27 mouse cellular contexts compared by ENCODE assay signal in genomic region chr4:140653835-140654583, GRCm38 (mm10). TPM values are rescaled to one million over a fixed set of nuclear protein-coding genes. Genes with fewer than 3 reads are reported as not detected.
DNase-seq lines count a peak whose midpoint lies in the region; ATAC-seq and TF ChIP-seq lines count a peak whose summit lies in the region.
"Had no signal": no experiment of that assay in that cellular context is flagged by ENCODE, and none has a peak within 500 bp of the region (broad histone marks: within the 10 kb centered on the region; RNA-seq: fewer than 3 reads in every experiment).

No protein-coding gene starts in this region.

- no peak for TF ChIP-seq POLR2A in CH12.LX (IDR thresholded peaks at IDR 0.05; ENCODE audit: low read depth, low read length)

- no peak overlapping the region for H3K9ac ChIP-seq in embryonic facial prominence, embryonic 13.5 days
- H3K9ac ChIP-seq in limb, embryonic 12.5 days (replicated peaks): no peak overlapping the region
- H3K9ac ChIP-seq in CH12.LX (ENCODE audit: insufficient read depth, low read depth): no peak overlapping the region
- H3K9ac ChIP-seq: embryonic facial prominence, embryonic 12.5 days; forebrain, embryonic 15.5 days; heart, embryonic 13.5 days; stomach, embryonic 15.5 days had no signal

- H3K4me2 ChIP-seq in embryonic facial prominence, embryonic 13.5 days: no peak overlapping the region
- H3K4me2 ChIP-seq in limb, embryonic 12.5 days: no peak overlapping the region
- H3K4me2 ChIP-seq in CH12.LX (ENCODE audit: insufficient read depth, low read depth, poor library complexity, severe bottlenecking): peak overlapping the region; percentile 23; the same call in 1 of the 2 replicates
- H3K4me2 ChIP-seq: embryonic facial prominence, embryonic 12.5 days; forebrain, embryonic 15.5 days; heart, embryonic 13.5 days; stomach, embryonic 15.5 days had no signal

- no peak for TF ChIP-seq EP300 in CH12.LX (IDR thresholded peaks at IDR 0.05; ENCODE audit: low read length)

- peak overlapping the region; percentile 28; the same call in 1 of the 2 replicates for H3K27ac ChIP-seq in embryonic facial prominence, embryonic 13.5 days
- no peak overlapping the region for H3K27ac ChIP-seq in embryonic facial prominence, embryonic 10.5 days (replicated peaks)
- 0 out of 2 replicates have a peak overlapping the region, but pooled peaks have one; percentile 37 for H3K27ac ChIP-seq in limb, embryonic 12.5 days
- H3K27ac ChIP-seq in limb, embryonic 10.5 days: no peak overlapping the region
- H3K27ac ChIP-seq in CH12.LX (ENCODE audit: insufficient read depth, low read depth): no peak overlapping the region
- H3K27ac ChIP-seq: embryonic facial prominence, embryonic 12.5 days; forebrain, embryonic 15.5 days; heart, adult 2 months; heart, embryonic 13.5 days; hindbrain, postnatal 0 days; left cerebral cortex, adult 2 months; stomach, embryonic 15.5 days had no signal

- no peak overlapping the region for H3K4me3 ChIP-seq in embryonic facial prominence, embryonic 13.5 days
- no peak overlapping the region for H3K4me3 ChIP-seq in embryonic facial prominence, embryonic 10.5 days
- no peak overlapping the region for H3K4me3 ChIP-seq in limb, embryonic 12.5 days (replicated peaks)
- H3K4me3 ChIP-seq in limb, embryonic 10.5 days: no peak overlapping the region
- H3K4me3 ChIP-seq in CH12.LX (replicated peaks in 1 of 3; ENCODE audit: low read depth in 2 of 3, low read length in 2 of 3, poor library complexity in 1 of 3): no peak overlapping the region
- H3K4me3 ChIP-seq: embryonic facial prominence, embryonic 12.5 days; forebrain, embryonic 15.5 days; heart, adult 2 months; heart, embryonic 13.5 days; left cerebral cortex, adult 2 months; stomach, embryonic 15.5 days had no signal

- in situ Hi-C loops in CH12.LX (cut with MboI; ENCODE audit: low pct_ligation_motif_present, low pct_unique_long_range_greater_than_20kb, low sequenced_read_pairs): no loop called here

- DNase-seq in embryonic facial prominence, embryonic 10.5 days (ENCODE audit: low spot score): no peak
- no peak for DNase-seq in limb, embryonic 10.5 days (ENCODE audit: low spot score)
- DNase-seq in CH12.LX (ENCODE audit: extremely low read depth): no peak
- DNase-seq in frontal cortex, postnatal 10 days (ENCODE audit: low spot score in 2 of 2): no peak
- no peak for DNase-seq in right cerebral cortex, postnatal 25 days
- DNase-seq: adrenal gland, adult 2 months; cerebellum, adult 11-12 months; cerebellum, postnatal 10 days; gastrocnemius, postnatal 25 days; heart, adult 2 months; heart, postnatal 14 days; kidney, adult 9 months; left cerebral cortex, postnatal 4 days; lung, postnatal 4 days; midbrain, embryonic 14.5 days; right cerebral cortex, postnatal 4 days; thymus, adult 2 months had no signal

- dilution Hi-C loops in CH12.LX (cut with MboI; ENCODE audit: extremely low pct_ligation_motif_present, extremely low pct_unique_long_range_greater_than_20kb, low sequenced_read_pairs): no loop called here

- ATAC-seq in embryonic facial prominence, embryonic 13.5 days (ENCODE audit: insufficient number of reproducible peaks, insufficient read depth, low FRiP score, low TSS enrichment, low read depth): no peak
- ATAC-seq in limb, embryonic 12.5 days (ENCODE audit: insufficient number of reproducible peaks, insufficient read depth, low FRiP score, low TSS enrichment, low read depth): no peak
- peak; percentile 21 for ATAC-seq in granulocyte monocyte progenitor cell, adult 5-6 weeks (replicated peaks; ENCODE audit: poor library complexity, severe bottlenecking)
- ATAC-seq: CD4-positive, CD25-positive, alpha-beta regulatory T cell, adult 4 months; forebrain, embryonic 15.5 days; hindbrain, postnatal 0 days had no signal

- no peak for TF ChIP-seq RAD21 in CH12.LX (IDR thresholded peaks at IDR 0.05; ENCODE audit: low read depth, low read length)

- peaks cover 40% of the 10 kb centered on the region for H3K4me1 ChIP-seq in embryonic facial prominence, embryonic 13.5 days
- H3K4me1 ChIP-seq in embryonic facial prominence, embryonic 10.5 days: peaks cover 52% of the 10 kb centered on the region
- H3K4me1 ChIP-seq in limb, embryonic 12.5 days (replicated peaks): peaks cover 59% of the 10 kb centered on the region
- H3K4me1 ChIP-seq in limb, embryonic 10.5 days: peaks cover 53% of the 10 kb centered on the region
- no peaks in the 10 kb centered on the region for H3K4me1 ChIP-seq in CH12.LX (ENCODE audit: control insufficient read depth in 1 of 2, insufficient read depth in 2 of 2)

- H3K27me3 ChIP-seq in embryonic facial prominence, embryonic 13.5 days: no peaks in the 10 kb centered on the region
- no peaks in the 10 kb centered on the region for H3K27me3 ChIP-seq in embryonic facial prominence, embryonic 10.5 days (replicated peaks; ENCODE audit: low read depth, poor library complexity, severe bottlenecking)
- no peaks in the 10 kb centered on the region for H3K27me3 ChIP-seq in limb, embryonic 12.5 days
- 0 out of 2 replicates have a peak, but pooled peaks cover 1% of the 10 kb centered on the region for H3K27me3 ChIP-seq in limb, embryonic 10.5 days (ENCODE audit: low read depth, poor library complexity, severe bottlenecking)
- H3K27me3 ChIP-seq in CH12.LX (replicated peaks): peaks cover 84% of the 10 kb centered on the region
- H3K27me3 ChIP-seq: embryonic facial prominence, embryonic 12.5 days; forebrain, embryonic 15.5 days; heart, embryonic 13.5 days; stomach, embryonic 15.5 days had no signal

- H3K36me3 ChIP-seq in embryonic facial prominence, embryonic 13.5 days: no peaks in the 10 kb centered on the region
- H3K36me3 ChIP-seq in embryonic facial prominence, embryonic 10.5 days (replicated peaks): no peaks in the 10 kb centered on the region
- no peaks in the 10 kb centered on the region for H3K36me3 ChIP-seq in limb, embryonic 12.5 days
- no peaks in the 10 kb centered on the region for H3K36me3 ChIP-seq in limb, embryonic 10.5 days
- no peaks in the 10 kb centered on the region for H3K36me3 ChIP-seq in CH12.LX (replicated peaks in 1 of 2; ENCODE audit: control insufficient read depth in 1 of 2, insufficient read depth in 1 of 2, low read length in 1 of 2)
- H3K36me3 ChIP-seq: embryonic facial prominence, embryonic 12.5 days; forebrain, embryonic 15.5 days; heart, embryonic 13.5 days; stomach, embryonic 15.5 days had no signal

- 34% methylated on average over 14 of the region's 14 CpGs for WGBS in embryonic facial prominence, embryonic 13.5 days
- 54% methylated on average over 14 of the region's 14 CpGs for WGBS in embryonic facial prominence, embryonic 10.5 days
- 47% methylated on average over 14 of the region's 14 CpGs for WGBS in limb, embryonic 12.5 days
- 63% methylated on average over 14 of the region's 14 CpGs for WGBS in limb, embryonic 10.5 days

- no peaks in the 10 kb centered on the region for H3K79me2 ChIP-seq in CH12.LX (replicated peaks; ENCODE audit: control insufficient read depth, extremely low read depth, insufficient read depth, poor library complexity, severe bottlenecking)

- no peaks in the 10 kb centered on the region for H3K9me3 ChIP-seq in embryonic facial prominence, embryonic 13.5 days
- H3K9me3 ChIP-seq in embryonic facial prominence, embryonic 10.5 days: no peaks in the 10 kb centered on the region
- H3K9me3 ChIP-seq in limb, embryonic 12.5 days: no peaks in the 10 kb centered on the region
- H3K9me3 ChIP-seq in limb, embryonic 10.5 days (replicated peaks): no peaks in the 10 kb centered on the region
- H3K9me3 ChIP-seq in CH12.LX (replicated peaks; ENCODE audit: low read length): no peaks in the 10 kb centered on the region
- H3K9me3 ChIP-seq: embryonic facial prominence, embryonic 12.5 days; forebrain, embryonic 15.5 days; heart, embryonic 13.5 days; stomach, embryonic 15.5 days had no signal

- TF ChIP-seq CTCF in CH12.LX (conservative IDR thresholded peaks at IDR 0.05 in 1 of 2, IDR thresholded peaks at IDR 0.05 in 1 of 2; ENCODE audit: low read depth in 2 of 2, low read length in 2 of 2): no peak

TF ChIP-seq in CH12.LX, 34 proteins besides CTCF, POLR2A, EP300 and RAD21:
- TF ChIP-seq SMC3 (IDR thresholded peaks at IDR 0.05; ENCODE audit: low read depth, low read length) (no peak), USF2 (conservative IDR thresholded peaks at IDR 0.05; ENCODE audit: low read depth, low read length) (0 out of 2 replicates have a peak, but pooled peaks have one; percentile 13), USF1 (IDR thresholded peaks at IDR 0.05; ENCODE audit: low read depth, low read length) (peak; percentile 18; the same call in 1 of the 2 replicates)

RNA-seq across cellular contexts. Expression of gene Arhgef10l, which starts 11.8 kb away (rescaled TPM):
- polyA plus RNA-seq in embryonic facial prominence, embryonic 13.5 days (2015; fragmentation: Nextera tagmentation; extraction: Ambion mirVana): 11.5 and 11.6 TPM in 2 replicates
- polyA plus RNA-seq in embryonic facial prominence, embryonic 10.5 days (2016; fragmentation: Nextera tagmentation; extraction: Ambion mirVana): 17.9 and 18.2 TPM in 2 replicates
- 18.1 and 20.0 TPM in 2 replicates for polyA plus RNA-seq in limb, embryonic 12.5 days (2016; fragmentation: Nextera tagmentation; extraction: Ambion mirVana)
- 13.2 and 17.1 TPM in 2 replicates for polyA plus RNA-seq in limb, embryonic 10.5 days (2016; fragmentation: Nextera tagmentation; extraction: Ambion mirVana)
- total RNA-seq in CH12.LX (2012; rRNA removed): 4.5 and 5.9 TPM in 2 replicates
- total RNA-seq in CH12.LX (2014; rRNA removed): 9.7 and 10.2 TPM in 2 replicates
- polyA plus RNA-seq in CH12.LX (2012; ENCODE audit: insufficient read length, low read depth): 14.6 and 15.8 TPM in 2 replicates
- total RNA-seq in granulocyte monocyte progenitor cell, adult 5-6 weeks (2014; fragmentation: Nextera tagmentation): 4.2 and 6.0 TPM in 2 replicates
- 6.9 and 7.2 TPM in 2 replicates for total RNA-seq in granulocyte monocyte progenitor cell, adult 5-6 weeks (2017)

RNA-seq across cellular contexts. Expression of gene Rcc2, which starts 46.3 kb away (rescaled TPM):
- polyA plus RNA-seq in embryonic facial prominence, embryonic 13.5 days (2015; fragmentation: Nextera tagmentation; extraction: Ambion mirVana): 43.5 and 44.2 TPM in 2 replicates
- polyA plus RNA-seq in embryonic facial prominence, embryonic 10.5 days (2016; fragmentation: Nextera tagmentation; extraction: Ambion mirVana): 54.4 and 59.8 TPM in 2 replicates
- polyA plus RNA-seq in limb, embryonic 12.5 days (2016; fragmentation: Nextera tagmentation; extraction: Ambion mirVana): 75.8 and 139 TPM in 2 replicates
- 70.6 and 95.2 TPM in 2 replicates for polyA plus RNA-seq in limb, embryonic 10.5 days (2016; fragmentation: Nextera tagmentation; extraction: Ambion mirVana)
- total RNA-seq in CH12.LX (2012; rRNA removed): 244 and 249 TPM in 2 replicates
- total RNA-seq in CH12.LX (2014; rRNA removed): 187 TPM in 2 replicates
- polyA plus RNA-seq in CH12.LX (2012; ENCODE audit: insufficient read length, low read depth): 319 and 348 TPM in 2 replicates
- total RNA-seq in granulocyte monocyte progenitor cell, adult 5-6 weeks (2014; fragmentation: Nextera tagmentation): 150 and 183 TPM in 2 replicates
- total RNA-seq in granulocyte monocyte progenitor cell, adult 5-6 weeks (2017): 146 and 176 TPM in 2 replicates

Comparison
In these comparisons a context has a peak if more than half of its experiments do, and no peak if none do; other contexts are left out.
1. H3K27ac ChIP-seq: peak in embryonic facial prominence, embryonic 13.5 days (single experiment) and limb, embryonic 12.5 days (single experiment); none in embryonic facial prominence, embryonic 10.5 days (single experiment), limb, embryonic 10.5 days (single experiment) and CH12.LX (single experiment).